Mouse (Mus musculus) myocyte (in vitro differentiated cells): ENCODE results near the gene Trpc2.
A peak's percentile ranks its signal among the peaks of the same experiment; 100 is the strongest.

Experiments used
- CEBPB ChIP-seq: IDR thresholded peaks from 2 replicates; pipeline ENCODE4 v1.6.1; 2011; ENCODE audit warnings: mild to moderate bottlenecking, moderate library complexity; ENCODE audit not compliant: poor library complexity, insufficient read depth, severe bottlenecking
- E2F4 ChIP-seq: IDR thresholded peaks from one replicate; pipeline ENCODE4 v1.6.1; 2011; ENCODE audit warnings: mild to moderate bottlenecking, control low read depth, moderate library complexity; ENCODE audit not compliant: insufficient read depth
- MYOG ChIP-seq, 3 experiments: IDR thresholded peaks; one replicate each; pipeline ENCODE4 v1.6.1; 2011; ENCODE audit warnings: control low read depth in 2 of 3, low read depth in 2 of 3, mild to moderate bottlenecking in 2 of 3; ENCODE audit not compliant: insufficient read length in 2 of 3, control insufficient read depth in 1 of 3, insufficient read depth in 1 of 3
- POLR2A ChIP-seq: IDR thresholded peaks from one replicate; pipeline ENCODE4 v1.6.1; 2011; ENCODE audit warnings: low read depth, mild to moderate bottlenecking, control low read depth, moderate library complexity; ENCODE audit not compliant: insufficient read length
- POLR2AphosphoS2 ChIP-seq: IDR thresholded peaks from one replicate; pipeline ENCODE4 v1.6.1; 2011; ENCODE audit warnings: low read depth, control low read depth; ENCODE audit not compliant: insufficient read length
- SRF ChIP-seq: IDR thresholded peaks from one replicate; pipeline ENCODE4 v1.6.1; 2011; ENCODE audit warnings: low read depth; ENCODE audit not compliant: control insufficient read depth, insufficient read length
- TCF12 ChIP-seq: IDR thresholded peaks from one replicate; pipeline ENCODE4 v1.6.1; 2011; ENCODE audit warnings: mild to moderate bottlenecking, control low read depth; ENCODE audit not compliant: poor library complexity, insufficient read depth, severe bottlenecking
- USF1 ChIP-seq: IDR thresholded peaks from one replicate; pipeline ENCODE4 v1.6.1; 2011; ENCODE audit warnings: low read depth, mild to moderate bottlenecking, control low read depth, moderate library complexity

GRCm38 (mm10) chr7:102101487-102101886 lies 18.6 kb downstream of the Trpc2 start, which contains the start of gene Art1:
- peak; percentile 71 for TF ChIP-seq POLR2A
- TF ChIP-seq USF1: no peak
- TF ChIP-seq MYOG (IDR thresholded peaks at IDR 0.05; ENCODE audit: control insufficient read depth in 1 of 3, insufficient read depth in 1 of 3, insufficient read length in 2 of 3, low read depth in 2 of 3): peak in 2 of 3 experiments; percentile 72 to 76
- no peak for TF ChIP-seq SRF
- no peak for TF ChIP-seq TCF12
- TF ChIP-seq POLR2AphosphoS2: peak; percentile 74
- TF ChIP-seq CEBPB: no peak
- TF ChIP-seq E2F4: no peak
